Mouse (Mus musculus): ENCODE measurements around the gene Mmaa.

Gene Mmaa

DNA sequence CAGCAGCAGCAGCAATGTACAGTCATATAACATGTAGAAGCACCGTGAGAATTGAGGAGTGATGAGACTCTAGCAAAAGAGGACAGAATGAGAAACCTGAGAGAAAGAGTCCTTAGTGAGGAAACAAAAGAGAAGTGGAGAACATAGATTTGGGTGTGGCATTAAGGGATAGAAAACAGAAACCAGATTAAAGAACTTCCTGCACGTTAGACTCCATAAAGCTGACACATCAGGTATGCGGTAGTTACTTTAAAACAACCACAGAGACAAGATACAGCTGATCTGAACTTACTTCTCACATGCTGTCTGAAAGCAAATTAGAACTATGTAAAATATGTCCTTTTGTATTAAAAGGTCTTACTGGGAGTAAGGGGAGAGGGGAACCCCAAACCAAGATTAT lies 8.3 kb downstream of the Mmaa start:
- DNase-seq: no peak

DNA sequence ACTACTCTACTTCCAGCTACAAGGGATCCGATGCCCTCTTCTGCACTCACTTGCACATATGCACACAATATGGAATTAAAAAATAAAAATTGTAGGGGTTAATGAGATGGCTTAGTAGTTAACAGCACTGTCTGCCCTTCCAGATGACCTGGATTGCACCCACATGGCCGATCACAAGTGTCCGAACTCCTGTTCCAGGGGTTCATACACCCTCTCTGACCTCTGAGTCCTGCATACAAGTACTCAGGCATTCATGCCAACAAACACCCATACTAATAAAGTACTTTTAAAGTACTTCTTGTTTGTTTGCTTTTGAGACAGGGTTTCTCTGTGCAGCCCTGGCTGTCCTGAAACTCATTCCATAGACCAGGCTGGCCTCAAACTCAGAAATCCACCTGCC lies 10.1 kb downstream of the Mmaa start:
- DNase-seq: no peak

DNA sequence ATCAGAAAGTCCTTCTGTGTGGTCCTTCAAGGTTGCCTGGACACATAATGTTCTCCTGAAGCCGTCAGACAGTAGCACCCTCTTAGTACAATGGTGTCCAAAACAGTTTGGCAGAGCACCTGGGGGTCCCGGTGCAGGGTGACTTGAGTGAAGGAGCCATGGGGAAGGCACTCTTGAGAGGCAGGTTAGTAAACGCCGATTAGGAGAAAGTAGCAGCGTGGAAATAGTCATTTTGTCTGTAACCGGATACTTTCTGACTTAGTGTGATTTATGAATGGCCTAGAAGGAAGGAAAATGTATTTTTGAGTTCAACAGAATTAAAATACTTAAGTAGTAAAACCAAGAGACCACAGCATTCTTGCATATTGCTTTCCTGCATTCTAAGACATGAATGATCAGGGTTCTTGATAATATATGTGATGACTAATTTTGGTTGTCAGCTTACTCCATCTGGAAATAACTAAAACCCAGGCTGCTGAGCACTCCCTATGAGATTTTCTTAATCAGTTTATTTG lies 13.3 kb downstream of the Mmaa start:
- no peak for DNase-seq

DNA sequence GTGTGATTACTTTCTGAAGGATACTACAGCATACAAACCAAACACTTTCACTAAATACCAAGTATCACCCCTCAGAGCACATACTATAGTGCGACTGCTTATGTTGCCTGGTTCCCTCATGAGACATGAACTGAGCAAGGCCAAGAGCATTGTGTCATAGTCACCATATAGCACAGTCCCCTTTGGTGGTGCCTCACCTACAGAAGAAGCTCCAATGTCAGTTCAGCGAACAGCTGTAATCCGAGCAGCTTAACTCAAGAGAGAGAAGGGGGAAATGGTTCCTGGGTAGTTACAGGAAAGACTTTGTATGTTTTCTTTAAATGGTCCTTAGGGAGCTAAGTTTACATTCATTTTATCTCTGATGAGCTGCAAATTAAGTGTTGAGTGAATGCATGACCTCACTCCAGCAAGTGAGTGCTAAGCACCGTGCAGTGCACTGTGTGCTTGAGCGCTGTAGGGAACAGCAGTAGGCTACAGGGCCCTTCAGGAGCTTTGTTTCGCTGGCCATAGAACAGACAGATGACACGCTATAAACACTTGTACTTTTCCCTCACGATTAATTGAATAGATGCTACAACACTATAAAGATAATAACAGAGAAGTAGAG lies 17.4 kb downstream of the Mmaa start:
- no peak for DNase-seq

DNA sequence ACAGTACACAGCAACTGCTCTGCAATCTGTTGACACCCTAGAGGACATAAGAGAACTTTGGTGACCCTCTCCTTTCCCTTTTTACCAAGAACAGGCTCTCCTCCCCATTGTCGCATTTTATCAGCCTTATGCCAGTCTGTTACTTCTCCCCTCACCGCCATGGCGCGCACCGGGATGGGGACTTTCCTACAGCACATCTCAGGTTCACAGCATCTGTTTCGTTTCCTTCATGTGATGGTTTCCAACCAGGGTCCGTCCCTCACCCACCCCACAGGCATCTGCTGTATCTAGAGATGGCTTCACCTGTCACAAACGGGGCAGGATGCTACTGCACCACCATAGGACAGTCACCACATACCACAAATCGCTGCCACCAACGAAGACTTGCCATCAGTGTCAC lies 19.8 kb downstream of the Mmaa start:
- DNase-seq: no peak

DNA sequence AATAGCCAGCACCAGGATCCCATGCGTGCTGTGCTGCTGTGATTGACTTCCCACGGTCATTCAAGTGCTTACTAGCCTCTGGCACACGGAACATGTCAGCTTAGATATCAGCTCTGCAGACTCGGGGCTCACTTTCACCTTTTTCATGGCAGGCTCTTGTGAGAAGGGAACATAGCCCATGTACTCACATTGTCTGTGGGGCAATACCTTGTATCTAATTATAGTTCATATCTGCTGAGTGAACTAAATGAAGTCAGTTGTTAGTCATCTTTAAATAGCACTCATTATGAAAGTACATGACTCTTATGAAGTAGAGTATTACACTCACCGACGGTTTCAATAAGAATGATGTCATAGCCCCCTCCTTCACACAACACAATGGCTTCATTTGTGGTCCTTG lies 21.0 kb downstream of the Mmaa start:
- DNase-seq: no peak

DNA sequence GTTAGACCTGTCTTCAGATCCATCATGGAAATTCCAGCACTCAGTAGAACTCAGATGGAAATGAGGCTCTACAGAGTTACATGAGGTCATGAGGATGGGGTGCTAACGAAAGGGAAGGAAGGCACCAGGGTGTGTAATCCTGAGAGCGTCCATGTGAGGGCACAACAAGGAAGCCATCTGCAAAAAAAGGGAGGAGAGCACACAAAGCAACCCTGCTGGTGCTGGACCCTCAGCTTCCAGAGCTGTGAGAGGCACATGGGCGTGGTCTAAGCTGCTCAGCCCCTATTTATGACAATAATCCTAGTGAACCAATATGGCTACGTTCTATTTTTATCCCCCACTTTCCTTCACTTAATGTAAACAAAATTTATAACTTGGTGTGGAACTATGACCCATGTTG lies 22.1 kb downstream of the Mmaa start:
- DNase-seq: no peak

DNA sequence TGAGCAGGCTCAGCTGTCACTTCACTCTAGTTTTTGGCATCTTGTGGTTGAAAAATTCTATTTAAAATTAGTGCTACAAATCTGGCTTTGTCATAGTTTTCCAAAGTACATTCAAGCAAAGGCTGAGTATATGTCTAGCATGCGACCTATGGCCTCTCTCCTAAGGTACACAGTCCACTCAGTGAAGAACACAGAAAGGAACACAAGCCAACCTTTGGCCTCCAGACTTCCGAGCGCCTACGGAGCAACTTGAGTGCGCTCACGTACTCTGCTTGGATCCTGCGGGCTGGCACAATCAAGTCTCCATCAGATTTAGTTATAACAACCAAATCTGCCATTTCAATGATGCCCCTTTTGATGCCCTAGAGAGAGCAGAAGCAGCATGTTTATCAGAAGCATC lies 25.8 kb downstream of the Mmaa start:
- no peak for DNase-seq

DNA sequence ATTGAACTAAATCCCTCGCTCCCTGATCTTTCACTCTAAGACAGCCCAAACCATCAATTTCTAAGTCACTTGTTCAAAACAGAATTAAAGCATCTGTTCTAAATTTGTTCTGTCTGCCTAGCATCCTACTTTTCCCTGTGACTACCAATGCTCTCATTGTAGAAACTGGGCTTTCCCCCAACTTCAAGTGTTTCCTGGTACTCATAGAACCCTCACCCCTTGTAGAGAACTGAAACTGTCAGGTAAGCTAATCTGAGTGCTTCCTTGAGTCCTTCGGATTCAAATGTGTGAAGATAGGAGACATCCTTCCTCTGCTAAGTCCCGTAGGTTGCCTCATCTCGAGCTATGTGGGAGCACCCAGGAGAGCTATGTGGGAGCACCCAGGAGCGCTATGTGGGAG lies 32.8 kb downstream of the Mmaa start:
- DNase-seq: no peak

DNA sequence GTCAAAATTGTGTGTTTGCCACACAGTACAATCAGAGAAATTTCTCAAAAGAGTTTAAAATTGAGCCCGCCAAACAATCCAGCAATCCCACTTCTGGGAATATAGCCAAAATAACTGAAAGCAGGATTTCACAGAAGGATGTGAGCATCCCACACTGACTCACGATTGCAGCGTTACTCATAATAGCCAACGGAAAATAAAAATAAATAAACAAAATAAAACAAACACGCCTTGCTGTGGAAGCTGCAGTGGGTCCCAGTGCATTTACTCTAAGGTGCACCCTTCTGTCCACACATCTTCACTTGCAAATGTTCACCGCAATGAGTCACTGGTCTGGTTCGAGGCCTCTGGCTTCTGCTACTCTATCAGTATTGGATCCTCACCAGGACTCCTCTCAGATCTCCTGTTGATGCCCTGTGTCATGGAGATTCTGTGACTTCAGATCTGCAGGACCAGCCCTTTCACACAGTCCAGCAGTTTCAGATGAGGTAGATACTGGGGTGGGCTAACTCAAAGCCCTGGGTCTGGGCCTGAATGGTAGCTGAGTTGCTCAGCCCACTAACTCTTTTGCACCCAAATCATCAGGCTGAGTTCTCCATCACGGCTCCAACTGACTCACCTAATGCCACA lies 38.5 kb downstream of the Mmaa start:
- no peak for DNase-seq

DNA sequence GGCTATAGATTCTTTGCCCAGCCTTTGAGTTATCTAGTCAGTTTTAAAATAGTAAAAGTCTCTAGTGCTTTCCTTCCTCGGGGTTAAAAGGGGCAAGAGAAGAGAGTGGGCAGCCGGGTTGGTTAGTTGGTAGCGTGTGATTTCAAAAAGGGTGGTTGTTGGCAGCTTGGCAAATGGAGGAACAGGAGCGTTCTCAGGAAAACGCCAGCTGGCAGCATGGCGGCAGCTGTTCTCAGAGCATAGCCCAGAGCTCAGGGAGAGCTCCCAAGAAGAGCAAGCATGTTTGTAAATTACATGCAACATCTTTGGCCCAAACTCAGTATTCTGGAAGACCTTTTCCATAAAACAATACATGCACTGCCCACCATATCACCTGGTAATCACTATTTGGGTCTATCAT lies 41.0 kb downstream of the Mmaa start:
- no peak for DNase-seq

DNA sequence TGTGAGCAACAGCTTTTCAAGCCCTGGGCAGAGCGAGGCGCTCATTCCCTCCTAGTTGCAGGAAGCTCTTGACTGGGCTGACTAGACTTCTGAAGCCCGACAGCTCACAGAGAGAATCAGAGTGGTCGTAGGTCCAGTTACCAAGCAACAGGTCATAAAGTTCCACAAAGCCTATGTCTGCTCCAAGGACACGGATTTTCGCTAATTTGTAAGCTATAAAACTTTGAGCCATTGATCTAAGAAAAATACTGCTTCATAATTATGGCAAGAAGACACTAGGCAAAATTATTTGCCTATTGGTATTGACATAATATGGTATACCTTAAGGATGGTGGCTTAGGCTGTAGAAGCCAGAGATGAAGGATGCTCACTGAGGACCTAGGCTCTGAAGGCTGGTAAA lies 46.3 kb downstream of the Mmaa start, which contains the start of gene 1700011L22Rik:
1700011L22Rik (minus strand) TSS at position 101 of the 400 bp plus-strand sequence.
- DNase-seq: no peak

DNA sequence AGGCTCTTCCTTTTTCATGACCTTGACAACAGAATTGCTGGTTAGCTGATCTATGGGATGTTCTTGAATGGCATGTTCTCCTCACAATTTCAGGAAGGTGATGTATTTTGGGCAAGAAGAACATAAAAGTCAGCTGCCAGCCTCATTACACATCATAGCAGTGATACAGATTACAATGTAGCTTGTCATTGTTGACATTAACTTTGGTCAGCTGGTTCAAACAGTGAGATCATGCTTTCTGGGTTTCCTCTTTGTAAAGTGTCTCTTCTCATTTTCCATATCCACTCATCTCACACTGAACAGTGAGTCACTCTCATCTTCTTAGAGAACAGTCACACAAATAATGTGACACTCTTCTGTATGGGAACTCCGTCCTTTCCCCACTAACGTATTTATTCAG lies 51.3 kb downstream of the Mmaa start:
- DNase-seq: no peak

DNA sequence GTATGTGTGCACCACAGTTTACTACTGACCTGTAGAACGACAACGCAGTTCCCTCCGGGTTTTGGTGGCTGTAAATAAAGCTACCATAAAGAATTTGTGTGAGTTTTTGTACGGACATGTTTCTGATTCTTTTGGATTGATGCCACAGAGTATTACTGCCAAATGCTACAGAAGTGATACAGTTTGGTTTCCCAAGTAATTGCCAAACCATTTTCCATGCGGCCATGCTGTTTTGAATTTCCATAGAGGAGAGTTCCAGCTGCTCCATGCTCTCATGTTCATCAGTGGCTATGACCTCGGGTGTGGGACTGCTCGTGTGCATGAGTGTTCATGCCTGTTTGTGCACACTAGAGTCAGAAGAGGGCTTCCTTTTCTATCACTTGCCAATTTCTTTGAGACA lies 54.7 kb downstream of the Mmaa start:
- no peak for DNase-seq

DNA sequence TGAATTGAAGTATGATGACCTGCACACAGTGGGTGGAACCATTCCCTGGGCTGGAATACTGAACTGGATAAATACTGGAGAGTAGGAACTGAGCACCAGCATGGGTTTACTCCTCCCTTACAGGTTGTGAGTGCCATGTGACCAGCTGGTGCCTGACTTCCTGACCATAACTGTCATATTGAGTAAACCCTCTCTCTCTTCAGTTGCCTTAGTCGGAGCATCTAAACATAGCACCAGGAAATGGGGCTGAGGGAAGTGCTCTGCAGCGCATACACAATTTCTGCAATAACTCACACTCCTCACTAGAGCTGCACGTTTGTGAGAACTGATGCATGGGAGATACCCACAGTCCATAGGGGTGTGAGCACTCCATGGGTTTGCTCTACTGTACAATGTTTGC lies 55.4 kb downstream of the Mmaa start:
- no peak for DNase-seq

DNA sequence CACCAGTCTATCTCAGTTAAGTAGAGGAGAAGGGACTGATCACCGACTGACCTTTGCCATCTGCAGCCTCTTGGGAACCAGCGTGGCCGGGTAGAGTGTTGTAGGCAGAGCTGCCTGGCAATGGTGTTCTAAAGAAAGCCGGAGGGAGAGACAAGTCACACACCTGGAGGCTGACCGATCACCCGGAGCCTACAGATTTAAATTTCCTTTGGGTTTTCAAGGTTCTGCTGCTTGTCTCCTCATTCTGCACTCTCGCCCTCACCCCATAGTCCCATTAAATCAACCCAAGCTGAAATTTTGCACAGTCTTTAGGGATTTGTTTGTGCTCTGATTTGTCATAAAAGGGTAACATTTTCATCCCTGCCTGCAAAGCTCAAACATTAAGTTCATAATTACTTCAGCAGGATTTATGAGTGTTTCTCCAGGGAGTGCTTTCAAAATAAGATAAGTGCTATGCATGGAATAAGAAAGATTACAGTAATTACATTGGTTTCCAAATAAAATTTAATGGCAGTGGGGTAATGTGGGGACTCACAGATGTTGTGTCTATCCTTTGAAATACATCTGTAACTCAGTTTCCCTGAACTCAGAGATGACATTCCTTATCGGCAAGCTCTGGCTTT lies 65.4 kb downstream of the Mmaa start:
- DNase-seq: no peak

DNA sequence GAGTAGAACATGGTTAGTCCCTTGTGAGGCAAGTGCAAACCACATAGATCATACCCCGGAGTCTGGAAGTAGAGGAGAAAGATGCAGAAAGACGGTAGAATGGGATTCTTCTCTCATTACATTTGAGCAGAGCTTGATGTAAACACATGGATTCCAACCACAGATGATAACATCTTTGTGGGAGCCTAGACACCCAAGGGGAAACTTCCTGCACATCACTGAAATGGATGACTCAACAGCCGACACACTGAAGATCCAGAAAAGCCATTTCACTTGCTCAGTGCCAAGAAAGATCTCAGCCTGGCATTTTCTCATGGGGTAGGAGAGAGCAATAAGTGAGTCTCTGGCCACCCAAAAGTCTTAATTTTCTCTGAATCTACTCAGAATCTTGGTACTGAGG lies 66.8 kb downstream of the Mmaa start:
- DNase-seq: no peak

DNA sequence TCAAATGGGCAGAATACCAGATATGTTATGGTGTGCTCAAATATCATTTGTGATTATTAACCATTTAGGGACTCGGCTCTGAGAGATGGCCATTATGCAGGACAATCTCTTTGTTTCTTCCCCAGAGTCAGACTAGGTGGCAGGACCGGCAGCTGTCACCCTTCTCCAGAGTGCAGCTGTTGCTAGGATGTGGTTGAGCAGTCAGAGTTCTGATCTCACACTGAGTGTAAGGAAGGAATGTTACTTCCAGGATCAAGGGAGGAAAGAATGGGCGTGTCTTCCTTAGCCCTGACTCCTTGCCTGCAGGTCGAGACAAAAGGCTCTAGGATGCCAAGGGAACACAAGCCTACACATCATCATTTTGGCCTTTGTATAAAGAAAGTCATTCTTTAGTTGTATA lies 67.5 kb downstream of the Mmaa start:
- DNase-seq: no peak

DNA sequence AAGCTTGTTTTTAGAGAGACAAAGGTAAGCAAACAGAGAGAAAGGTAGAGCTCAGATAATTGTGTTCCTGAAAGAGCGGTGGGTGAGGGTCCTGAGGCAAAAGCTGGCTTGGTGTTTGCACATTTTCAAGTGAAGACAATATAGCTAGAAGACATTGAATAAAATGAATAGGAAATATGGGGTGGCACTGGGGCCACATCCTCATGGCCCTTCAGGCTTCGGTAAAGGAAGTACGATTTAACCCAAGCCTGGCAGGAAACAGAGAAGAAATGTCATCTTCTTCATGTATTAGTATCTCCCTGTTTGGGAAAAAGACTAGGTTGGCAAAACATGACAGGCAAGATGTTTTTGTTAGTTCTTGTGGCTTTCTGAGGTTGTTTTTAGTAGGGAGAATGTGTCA lies 68.7 kb downstream of the Mmaa start:
- DNase-seq: no peak

DNA sequence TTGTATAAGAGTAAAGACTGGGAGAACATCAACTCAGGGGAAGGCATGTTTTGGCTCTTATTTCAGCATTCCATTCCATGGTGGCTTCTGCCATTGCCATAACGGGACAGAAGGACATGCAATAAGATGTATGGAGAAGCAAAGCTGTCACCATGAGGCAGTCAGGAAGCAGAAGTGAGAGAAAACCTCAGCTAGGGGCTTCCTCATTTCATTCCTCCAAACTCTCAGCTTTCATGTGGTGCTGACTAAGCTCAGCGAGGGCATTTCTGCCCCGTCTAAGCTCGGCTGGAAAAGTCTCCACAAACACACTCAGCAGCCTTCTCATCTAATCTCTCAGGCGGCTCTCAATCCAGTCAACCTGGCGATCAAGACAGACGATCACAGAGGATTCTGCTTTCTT lies 69.2 kb downstream of the Mmaa start:
- no peak for DNase-seq

DNA sequence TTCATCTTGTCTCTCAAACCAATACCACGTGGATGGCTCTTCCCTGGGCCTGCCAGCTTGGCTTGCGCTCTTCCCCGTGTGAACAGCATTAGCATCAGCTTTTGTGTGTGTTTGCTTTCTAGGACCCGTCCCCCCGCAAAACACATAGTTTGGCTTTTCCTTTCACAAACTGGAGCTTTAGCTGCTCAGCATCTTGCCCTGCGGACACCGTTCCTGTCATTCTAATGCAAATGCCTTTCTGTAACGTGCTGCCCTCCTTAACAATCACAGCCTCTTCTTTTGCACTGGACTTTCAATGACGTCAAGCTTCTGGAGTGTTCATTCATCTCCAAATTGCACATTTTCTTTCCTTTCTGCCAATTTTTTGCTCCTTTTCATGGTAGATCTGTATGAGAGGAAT lies 70.4 kb downstream of the Mmaa start:
- DNase-seq: no peak

DNA sequence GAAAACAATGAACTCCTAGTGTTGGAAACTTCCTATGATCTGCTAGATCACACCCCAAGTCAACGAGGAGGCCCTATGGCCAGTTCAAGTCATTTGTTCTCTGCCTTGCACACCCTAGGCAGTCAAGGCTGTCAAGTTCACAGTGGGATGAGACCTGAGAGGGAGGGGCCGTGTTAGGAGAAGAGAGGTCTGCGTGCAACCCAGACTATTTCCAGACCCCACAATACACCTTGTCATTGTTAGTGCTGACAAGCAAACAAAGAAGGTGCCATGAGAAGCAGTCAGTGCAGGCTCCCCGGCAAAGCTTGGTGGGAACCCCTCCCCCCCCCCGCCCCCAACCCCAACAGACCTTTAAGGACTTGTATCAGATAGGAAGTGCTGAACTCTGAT lies 72.0 kb downstream of the Mmaa start:
- no peak for DNase-seq

DNA sequence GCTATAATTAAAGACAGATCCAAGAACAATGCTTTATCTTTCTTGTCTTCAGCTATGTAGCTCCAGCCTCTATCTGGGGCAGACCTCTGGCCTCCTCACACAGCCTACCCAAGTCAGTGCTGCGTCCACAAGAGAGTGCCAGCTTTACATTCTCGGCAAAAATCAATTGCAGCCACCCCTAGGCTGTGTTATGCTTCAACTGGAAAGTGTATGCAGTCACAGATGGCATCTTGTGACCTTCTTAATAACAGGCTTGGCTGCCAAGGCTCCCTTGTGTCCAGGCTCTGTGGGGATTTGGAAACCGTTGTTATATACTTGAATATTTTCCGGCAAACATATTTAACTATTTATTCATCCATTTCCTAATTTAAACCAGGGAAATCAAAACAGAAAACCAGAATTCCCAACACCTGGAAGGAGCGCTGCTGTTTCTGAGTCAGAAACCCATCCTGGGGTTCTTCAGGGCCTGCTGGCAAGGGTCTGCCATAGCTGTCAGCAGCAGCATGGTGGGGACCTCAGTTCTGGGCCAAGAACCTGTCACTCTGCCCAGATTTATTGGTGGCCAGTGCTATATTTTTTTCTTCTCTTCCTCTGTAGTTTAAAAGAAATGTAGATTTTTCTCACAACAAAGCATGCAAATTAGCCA lies 72.5 kb downstream of the Mmaa start:
- no peak for DNase-seq
